Mouse (Mus musculus): ENCODE measurements around the gene Tradd.

Gene Tradd

DNA sequence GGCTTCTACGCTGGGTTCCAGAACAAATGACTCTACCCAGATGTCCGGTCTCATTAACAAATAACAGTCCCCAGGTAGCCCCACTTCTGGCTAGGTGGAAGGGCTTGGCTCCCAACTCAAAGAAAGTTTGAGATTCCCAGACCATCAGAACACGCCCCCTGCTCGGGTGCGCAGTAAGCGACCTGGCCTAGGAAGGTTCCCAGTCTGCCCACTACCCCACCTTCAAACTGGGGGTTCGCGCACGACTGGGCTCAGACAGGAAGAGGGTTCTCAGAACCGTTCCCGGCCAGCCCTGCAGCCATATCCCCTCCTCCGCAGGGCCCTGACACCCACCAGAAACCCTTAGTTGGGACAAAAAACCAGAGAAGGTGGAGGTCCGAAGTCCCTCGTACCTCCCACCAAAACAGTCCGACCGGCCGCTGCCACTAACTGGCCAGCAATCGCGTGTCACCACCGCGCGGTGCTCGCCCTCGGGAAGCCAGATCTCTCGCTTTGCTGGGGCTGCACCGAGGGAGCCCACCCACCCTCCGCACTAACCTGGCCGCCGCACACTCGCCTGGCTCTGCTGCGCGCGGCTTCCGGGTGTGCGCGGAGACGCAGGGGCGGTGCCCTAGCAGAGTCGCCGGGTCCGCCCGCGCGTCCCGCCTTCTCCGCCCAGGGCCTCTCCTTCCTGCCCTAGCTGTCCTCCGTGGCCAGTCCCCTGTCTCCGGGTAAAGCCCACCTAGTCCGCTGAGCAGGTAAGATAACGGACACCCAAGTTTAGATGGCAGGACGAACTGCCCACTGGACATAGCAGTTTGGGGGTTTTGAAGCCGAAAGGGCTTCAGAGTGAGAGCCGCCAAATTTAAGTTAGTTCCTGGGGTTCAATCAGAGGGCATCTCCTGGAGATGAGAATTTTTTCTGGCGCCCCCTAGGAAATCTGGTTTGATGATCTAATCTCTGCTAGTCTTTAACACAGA lies at the start of gene Tradd, which contains the start of gene Fbxl8:
Gene Tradd (minus strand): TSS at position 586 of the 959 bp plus-strand sequence.
Gene Fbxl8 (plus strand): TSS at position 625 of the 959 bp plus-strand sequence.
- 2% methylated on average over 54 of the region's 54 CpGs for WGBS

- WGBS, result 86% methylated on average over 9 of the region's 9 CpGs
Observed at GRCm38 (mm10) chr8:105313622-105314402, 49.4 kb upstream of the Tradd start.

- 81% methylated on average over 8 of the region's 8 CpGs for WGBS
Observed at GRCm38 (mm10) chr8:105312891-105313481, 48.6 kb upstream of the Tradd start.

- WGBS, result 41% methylated on average over 1 of the region's 1 CpGs
Observed at GRCm38 (mm10) chr8:105311718-105312117, 47.3 kb upstream of the Tradd start.

DNA sequence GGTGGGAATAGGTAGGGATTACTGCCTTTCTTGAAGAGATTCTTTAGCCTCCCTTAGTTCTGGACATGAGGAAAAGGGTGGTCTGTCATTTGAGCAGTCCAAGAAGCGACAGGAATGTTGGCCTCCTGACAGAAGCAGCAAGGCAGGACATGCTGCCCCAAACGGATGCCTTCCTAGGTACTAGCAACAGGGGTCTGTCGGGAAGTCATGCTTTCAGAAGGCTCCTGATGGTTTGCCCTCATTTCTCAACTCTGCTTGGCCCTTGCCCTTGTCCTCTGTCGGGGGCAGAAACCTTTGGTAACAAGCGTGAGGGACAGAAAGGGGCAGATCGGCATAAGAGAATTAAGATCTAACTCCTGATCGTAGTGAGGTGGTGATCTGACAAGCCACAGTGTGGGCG lies 45.7 kb upstream of the Tradd start:
- 85% methylated on average over 8 of the region's 8 CpGs for WGBS

DNA sequence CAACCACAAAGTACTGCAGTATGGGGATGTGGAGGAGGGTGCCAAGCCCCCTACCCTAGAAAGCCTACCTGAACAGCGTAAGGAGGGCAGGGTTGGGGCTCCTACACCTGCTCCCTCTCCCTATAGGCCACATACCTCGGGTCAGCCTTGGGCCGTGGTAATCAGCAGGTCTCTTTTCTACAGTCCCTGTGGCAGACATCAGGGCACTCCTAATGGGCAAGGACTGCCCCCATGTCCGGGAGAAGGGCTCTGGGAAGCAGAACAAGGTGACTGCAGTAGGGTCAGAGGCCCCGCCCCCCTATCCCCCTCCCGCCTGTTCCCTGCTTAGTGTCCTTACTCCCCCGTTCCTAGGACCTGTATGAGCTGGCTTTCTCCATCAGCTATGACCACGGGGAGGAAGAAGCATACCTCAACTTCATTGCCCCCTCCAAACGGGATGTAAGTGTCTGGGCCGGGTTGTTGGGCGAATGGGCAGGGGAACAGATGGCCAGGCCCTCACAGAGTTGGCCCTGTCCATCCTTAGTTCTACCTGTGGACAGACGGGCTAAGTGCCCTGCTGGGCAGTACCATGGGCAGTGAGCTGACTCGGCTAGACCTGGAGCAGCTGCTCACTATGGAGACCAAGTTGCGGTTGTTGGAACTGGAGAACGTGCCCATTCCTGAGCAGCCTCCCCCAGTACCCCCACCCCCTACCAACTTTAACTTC lies 44.9 kb upstream of the Tradd start:
- 80% methylated on average over 15 of the region's 15 CpGs for WGBS

- 95% methylated on average over 10 of the region's 10 CpGs for WGBS
Observed at GRCm38 (mm10) chr8:105308428-105308827, 44.0 kb upstream of the Tradd start.

DNA sequence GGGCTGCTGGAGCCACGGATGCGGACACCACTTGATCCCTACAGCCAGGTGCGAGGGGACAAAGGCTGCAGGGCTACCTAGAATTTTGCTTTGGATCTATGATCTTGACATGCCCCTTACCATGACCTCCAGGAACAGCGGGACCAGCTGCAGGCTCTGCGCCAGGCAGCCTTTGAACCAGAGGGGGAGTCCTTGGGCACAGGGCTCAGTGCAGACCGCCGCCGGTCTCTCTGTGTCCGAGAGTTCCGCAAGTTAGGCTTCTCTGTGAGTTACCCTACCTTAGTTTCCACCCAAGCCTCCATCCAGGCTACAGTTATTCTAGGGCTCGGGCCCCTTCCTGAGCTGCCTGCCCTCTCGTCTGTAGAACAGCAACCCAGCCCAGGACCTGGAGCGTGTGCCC lies 43.3 kb upstream of the Tradd start:
- 95% methylated on average over 13 of the region's 13 CpGs for WGBS

GRCm38 (mm10) chr8:105306146-105306691 lies 41.8 kb upstream of the Tradd start:
- WGBS, result 48% methylated on average over 5 of the region's 5 CpGs

DNA sequence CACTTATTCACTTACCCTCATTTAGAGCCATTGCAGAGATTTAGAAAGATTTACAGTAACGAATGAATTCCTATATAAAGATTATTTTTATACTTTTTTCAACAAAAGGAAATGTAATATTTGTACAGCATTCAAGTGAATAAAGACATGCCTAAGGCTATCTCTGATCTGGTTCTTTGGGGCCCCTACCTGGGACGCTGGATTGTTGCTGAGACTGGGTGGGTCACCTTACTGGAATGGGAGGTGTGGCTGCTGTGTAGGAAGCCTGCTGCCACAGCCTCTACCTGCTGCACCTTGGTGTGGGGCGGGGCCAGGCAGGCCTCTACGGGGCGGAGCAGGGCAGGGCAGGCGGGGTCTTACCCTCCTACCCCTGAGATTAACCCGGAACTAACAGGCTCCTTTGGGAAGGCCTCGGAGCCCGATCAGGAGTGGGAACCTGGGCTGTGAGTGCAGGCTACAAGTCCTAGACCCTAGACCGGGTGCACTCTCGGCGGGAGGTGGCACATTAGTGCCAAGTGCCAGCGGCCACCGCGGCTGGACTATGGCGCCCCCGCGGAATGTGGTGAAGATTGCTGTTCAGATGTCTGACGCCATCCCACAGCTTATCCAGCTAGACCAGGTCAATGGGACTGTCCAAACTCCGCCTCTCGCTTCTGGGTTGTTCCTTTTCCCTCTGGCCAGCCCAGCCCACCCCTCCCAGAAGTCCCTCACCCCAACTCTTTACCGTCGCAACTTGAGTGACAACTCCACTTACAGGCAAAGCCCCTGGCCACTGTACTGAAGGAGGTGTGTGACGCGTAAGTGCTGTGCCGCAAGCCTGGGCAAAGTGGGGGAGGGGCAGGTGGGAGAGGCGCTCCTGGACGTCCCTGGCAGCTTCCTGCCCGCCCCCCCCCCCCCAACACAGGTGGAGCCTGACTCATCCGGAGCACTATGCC lies 41.1 kb upstream of the Tradd start, which contains the start of gene Elmo3:
Gene Elmo3 (plus strand): TSS at position 391 of the 935 bp plus-strand sequence.
- 6% methylated on average over 29 of the region's 30 CpGs for WGBS

GRCm38 (mm10) chr8:105304325-105305210 lies 40.2 kb upstream of the Tradd start:
- 36% methylated on average over 9 of the region's 9 CpGs for WGBS

- WGBS, result 53% methylated on average over 9 of the region's 9 CpGs
Observed at GRCm38 (mm10) chr8:105303874-105304273, 39.5 kb upstream of the Tradd start.

- 50% methylated on average over 8 of the region's 8 CpGs for WGBS
Observed at GRCm38 (mm10) chr8:105303396-105303795, 39.0 kb upstream of the Tradd start.

DNA sequence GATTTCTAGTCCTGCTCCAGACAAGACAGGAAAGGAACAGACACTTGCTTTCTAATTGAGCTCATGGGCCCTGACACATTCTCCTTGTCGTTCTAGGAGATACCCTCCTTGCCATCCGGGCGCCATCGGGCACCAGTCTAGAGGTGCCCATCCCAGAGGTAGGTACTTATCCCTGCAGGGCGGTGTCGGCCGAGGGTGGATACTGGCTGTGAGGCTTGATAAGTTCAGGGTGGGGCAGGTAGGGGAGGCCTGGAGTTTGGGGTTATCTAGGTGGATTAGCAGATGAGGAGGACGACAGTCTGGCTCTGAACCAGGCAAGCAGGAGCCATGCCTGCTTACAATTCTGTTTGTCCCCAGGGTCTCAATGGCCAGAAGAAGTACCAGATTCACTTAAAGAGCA lies 35.6 kb upstream of the Tradd start:
- 94% methylated on average over 8 of the region's 8 CpGs for WGBS

DNA sequence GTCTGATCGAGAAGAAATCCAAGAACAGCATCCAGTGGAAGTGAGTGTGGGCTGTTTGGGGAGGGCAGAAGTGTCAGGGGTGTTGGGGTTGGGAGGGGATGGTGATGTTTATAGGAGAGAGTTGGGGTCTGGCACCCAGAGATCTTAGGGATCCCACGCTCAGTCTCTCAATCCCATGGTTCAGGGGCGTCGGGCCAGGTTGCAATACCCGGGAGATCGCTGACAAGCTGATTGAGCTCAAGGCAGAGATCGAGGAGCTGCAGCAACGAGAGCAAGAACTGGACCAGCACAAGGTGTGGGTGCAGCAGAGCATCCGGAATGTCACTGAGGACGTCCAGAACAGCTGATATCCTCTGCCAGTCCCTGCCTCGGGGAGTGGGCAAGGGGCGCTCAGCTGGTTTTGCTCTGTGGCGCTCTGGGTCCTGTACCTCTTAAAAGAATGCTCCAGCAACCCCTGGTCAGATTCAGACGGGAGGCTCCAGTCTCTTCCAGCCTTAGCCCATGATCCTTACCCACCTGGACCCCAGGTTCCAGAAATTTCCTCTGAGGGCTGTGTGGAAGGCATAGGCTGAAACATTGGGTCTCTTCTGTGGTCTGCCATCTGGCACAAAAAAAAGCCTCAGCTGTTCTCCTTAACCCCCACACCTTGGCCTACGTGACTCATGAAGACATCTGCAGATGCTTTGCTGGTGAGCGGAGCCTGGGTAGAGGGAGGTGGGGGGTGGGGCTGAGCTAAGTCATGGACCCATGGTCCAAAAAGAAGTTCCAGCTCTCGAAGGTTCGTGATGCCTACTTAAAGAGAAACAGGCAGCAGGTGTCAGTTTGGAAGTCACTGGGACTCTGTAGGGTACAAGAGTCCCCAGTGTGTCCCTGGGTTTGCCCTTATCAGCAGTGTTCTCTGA lies 34.2 kb upstream of the Tradd start:
- 45% methylated on average over 18 of the region's 18 CpGs for WGBS

GRCm38 (mm10) chr8:105297511-105298192 lies 33.2 kb upstream of the Tradd start, which contains the start of gene E2f4:
Gene E2f4 (plus strand): TSS chr8:105297663.
- WGBS, result under 1% methylated on average over 58 of the region's 58 CpGs

GRCm38 (mm10) chr8:105295895-105296573 lies 31.6 kb upstream of the Tradd start, which contains the start of gene Exoc3l:
Gene Exoc3l (minus strand): TSS chr8:105296101.
- WGBS, result 69% methylated on average over 11 of the region's 11 CpGs

Data from cerebral cortex, adult 2 months (tissue).